Mouse (Mus musculus): Measurements from ENCODE around the gene Plch2. TPM values are rescaled to one million over a fixed set of nuclear protein-coding genes. Genes with fewer than 3 reads are reported as not detected.

Gene Plch2
- polyA plus RNA-seq, 1 experiment from 2014 or later: 1.0 TPM

GRCm38 (mm10) chr4:155012788-155013187, 43.8 kb downstream of the Plch2 start:
- no peak for ATAC-seq (replicated peaks; ENCODE audit: extremely low read depth, insufficient read depth, low FRiP score)
- Histone ChIP-seq H3K27ac (ENCODE audit: low read length) (no peak overlapping the region), H3K9me3 (replicated peaks; ENCODE audit: control insufficient read depth, low read length) (no peaks in the 10 kb centered on the region), H3K36me3 (ENCODE audit: control insufficient read depth, insufficient read depth) (no peaks in the 10 kb centered on the region), H3K4me2 (ENCODE audit: low read depth, low read length) (no peak overlapping the region), H3K9ac (ENCODE audit: low read length) (no peak overlapping the region), H3K4me3 (ENCODE audit: low read length) (no peak overlapping the region), H3K27me3 (ENCODE audit: control insufficient read depth, insufficient read depth, low read length) (peaks cover 7% of the 10 kb centered on the region), H3K4me1 (ENCODE audit: control insufficient read depth, insufficient read depth, low read length) (no peaks in the 10 kb centered on the region)
- WGBS: 2% methylated on average over 4 of the region's 4 CpGs

- H3K27me3 ChIP-seq (ENCODE audit: control insufficient read depth, insufficient read depth, low read length): peaks cover under 1% of the 10 kb centered on the region
- ATAC-seq (replicated peaks; ENCODE audit: extremely low read depth, insufficient read depth, low FRiP score): no peak
- no peaks in the 10 kb centered on the region for H3K36me3 ChIP-seq (ENCODE audit: control insufficient read depth, insufficient read depth)
- no peaks in the 10 kb centered on the region for H3K9me3 ChIP-seq (replicated peaks; ENCODE audit: control insufficient read depth, low read length)
- H3K4me2 ChIP-seq (ENCODE audit: low read depth, low read length): no peak overlapping the region
- H3K4me3 ChIP-seq (ENCODE audit: low read length): no peak overlapping the region
- no peaks in the 10 kb centered on the region for H3K4me1 ChIP-seq (ENCODE audit: control insufficient read depth, insufficient read depth, low read length)
- no peak overlapping the region for H3K27ac ChIP-seq (ENCODE audit: low read length)
- no peak overlapping the region for H3K9ac ChIP-seq (ENCODE audit: low read length)
- WGBS: 56% methylated on average over 2 of the region's 2 CpGs
These were observed 44.5 kb downstream of the Plch2 start for GRCm38 (mm10) chr4:155012115-155012514.

GRCm38 (mm10) chr4:155011312-155012025, 45.1 kb downstream of the Plch2 start:
- ATAC-seq (replicated peaks; ENCODE audit: extremely low read depth, insufficient read depth, low FRiP score): no peak
- Histone ChIP-seq H3K9ac (ENCODE audit: low read length) (no peak overlapping the region), H3K9me3 (replicated peaks; ENCODE audit: control insufficient read depth, low read length) (no peaks in the 10 kb centered on the region), H3K27ac (ENCODE audit: low read length) (no peak overlapping the region), H3K36me3 (ENCODE audit: control insufficient read depth, insufficient read depth) (no peaks in the 10 kb centered on the region), H3K4me2 (ENCODE audit: low read depth, low read length) (no peak overlapping the region), H3K4me3 (ENCODE audit: low read length) (no peak overlapping the region), H3K4me1 (ENCODE audit: control insufficient read depth, insufficient read depth, low read length) (no peaks in the 10 kb centered on the region), H3K27me3 (ENCODE audit: control insufficient read depth, insufficient read depth, low read length) (no peaks in the 10 kb centered on the region; the same call in none of the 2 replicates)
- 65% methylated on average over 8 of the region's 8 CpGs for WGBS

- Histone ChIP-seq H3K4me3 (ENCODE audit: low read length) (no peak overlapping the region), H3K4me1 (ENCODE audit: control insufficient read depth, insufficient read depth, low read length) (no peaks in the 10 kb centered on the region), H3K27me3 (ENCODE audit: control insufficient read depth, insufficient read depth, low read length) (no peaks in the 10 kb centered on the region; the same call in none of the 2 replicates), H3K9me3 (replicated peaks; ENCODE audit: control insufficient read depth, low read length) (no peaks in the 10 kb centered on the region), H3K27ac (ENCODE audit: low read length) (no peak overlapping the region), H3K9ac (ENCODE audit: low read length) (no peak overlapping the region), H3K4me2 (ENCODE audit: low read depth, low read length) (no peak overlapping the region), H3K36me3 (ENCODE audit: control insufficient read depth, insufficient read depth) (no peaks in the 10 kb centered on the region)
- ATAC-seq (replicated peaks; ENCODE audit: extremely low read depth, insufficient read depth, low FRiP score): no peak
- WGBS: 63% methylated on average over 5 of the region's 5 CpGs
These were observed 45.7 kb downstream of the Plch2 start for GRCm38 (mm10) chr4:155010870-155011269.

- Histone ChIP-seq H3K4me2 (ENCODE audit: low read depth, low read length) (no peak overlapping the region), H3K4me3 (ENCODE audit: low read length) (no peak overlapping the region), H3K36me3 (ENCODE audit: control insufficient read depth, insufficient read depth) (no peaks in the 10 kb centered on the region), H3K27me3 (ENCODE audit: control insufficient read depth, insufficient read depth, low read length) (no peaks in the 10 kb centered on the region; the same call in none of the 2 replicates), H3K27ac (ENCODE audit: low read length) (no peak overlapping the region), H3K9ac (ENCODE audit: low read length) (no peak overlapping the region), H3K9me3 (replicated peaks; ENCODE audit: control insufficient read depth, low read length) (no peaks in the 10 kb centered on the region), H3K4me1 (ENCODE audit: control insufficient read depth, insufficient read depth, low read length) (no peaks in the 10 kb centered on the region)
- no peak for ATAC-seq (replicated peaks; ENCODE audit: extremely low read depth, insufficient read depth, low FRiP score)
- WGBS: 69% methylated on average over 3 of the region's 3 CpGs
These were observed 47.4 kb downstream of the Plch2 start for GRCm38 (mm10) chr4:155009216-155009615.

GRCm38 (mm10) chr4:155008075-155008474, 48.5 kb downstream of the Plch2 start:
- Histone ChIP-seq H3K9me3 (replicated peaks; ENCODE audit: control insufficient read depth, low read length) (no peaks in the 10 kb centered on the region), H3K36me3 (ENCODE audit: control insufficient read depth, insufficient read depth) (no peaks in the 10 kb centered on the region), H3K4me3 (ENCODE audit: low read length) (no peak overlapping the region), H3K27me3 (ENCODE audit: control insufficient read depth, insufficient read depth, low read length) (no peaks in the 10 kb centered on the region; the same call in none of the 2 replicates), H3K4me1 (ENCODE audit: control insufficient read depth, insufficient read depth, low read length) (no peaks in the 10 kb centered on the region), H3K9ac (ENCODE audit: low read length) (no peak overlapping the region), H3K27ac (ENCODE audit: low read length) (no peak overlapping the region), H3K4me2 (ENCODE audit: low read depth, low read length) (no peak overlapping the region)
- ATAC-seq (replicated peaks; ENCODE audit: extremely low read depth, insufficient read depth, low FRiP score): no peak

GRCm38 (mm10) chr4:155007641-155008040, 48.9 kb downstream of the Plch2 start:
- ATAC-seq (replicated peaks; ENCODE audit: extremely low read depth, insufficient read depth, low FRiP score): no peak
- no peak overlapping the region for H3K4me3 ChIP-seq (ENCODE audit: low read length)
- WGBS: 76% methylated on average over 3 of the region's 3 CpGs
- H3K4me1 ChIP-seq (ENCODE audit: control insufficient read depth, insufficient read depth, low read length): no peaks in the 10 kb centered on the region
- H3K9ac ChIP-seq (ENCODE audit: low read length): no peak overlapping the region
- H3K27ac ChIP-seq (ENCODE audit: low read length): no peak overlapping the region
- H3K9me3 ChIP-seq (replicated peaks; ENCODE audit: control insufficient read depth, low read length): no peaks in the 10 kb centered on the region
- no peak overlapping the region for H3K4me2 ChIP-seq (ENCODE audit: low read depth, low read length)
- H3K36me3 ChIP-seq (ENCODE audit: control insufficient read depth, insufficient read depth): no peaks in the 10 kb centered on the region
- H3K27me3 ChIP-seq (ENCODE audit: control insufficient read depth, insufficient read depth, low read length): no peaks in the 10 kb centered on the region; the same call in none of the 2 replicates

- no peak overlapping the region for H3K27ac ChIP-seq (ENCODE audit: low read length)
- no peak overlapping the region for H3K9ac ChIP-seq (ENCODE audit: low read length)
- H3K36me3 ChIP-seq (ENCODE audit: control insufficient read depth, insufficient read depth): no peaks in the 10 kb centered on the region
- no peaks in the 10 kb centered on the region for H3K9me3 ChIP-seq (replicated peaks; ENCODE audit: control insufficient read depth, low read length)
- no peaks in the 10 kb centered on the region for H3K4me1 ChIP-seq (ENCODE audit: control insufficient read depth, insufficient read depth, low read length)
- no peak overlapping the region for H3K4me3 ChIP-seq (ENCODE audit: low read length)
- ATAC-seq (replicated peaks; ENCODE audit: extremely low read depth, insufficient read depth, low FRiP score): no peak
- H3K27me3 ChIP-seq (ENCODE audit: control insufficient read depth, insufficient read depth, low read length): no peaks in the 10 kb centered on the region; the same call in none of the 2 replicates
- WGBS: 52% methylated on average over 10 of the region's 10 CpGs
- no peak overlapping the region for H3K4me2 ChIP-seq (ENCODE audit: low read depth, low read length)
These were observed 50.3 kb downstream of the Plch2 start for GRCm38 (mm10) chr4:155006296-155006695.

GRCm38 (mm10) chr4:155005278-155005677, 51.3 kb downstream of the Plch2 start:
- no peak for ATAC-seq (replicated peaks; ENCODE audit: extremely low read depth, insufficient read depth, low FRiP score)
- WGBS: 66% methylated on average over 3 of the region's 3 CpGs

More at GRCm38 (mm10) chr4:155005278-155005677, 51.3 kb downstream of the Plch2 start:
- Histone ChIP-seq H3K9ac (ENCODE audit: low read length) (no peak overlapping the region), H3K4me1 (ENCODE audit: control insufficient read depth, insufficient read depth, low read length) (no peaks in the 10 kb centered on the region), H3K9me3 (replicated peaks; ENCODE audit: control insufficient read depth, low read length) (no peaks in the 10 kb centered on the region), H3K27ac (ENCODE audit: low read length) (no peak overlapping the region), H3K27me3 (ENCODE audit: control insufficient read depth, insufficient read depth, low read length) (no peaks in the 10 kb centered on the region; the same call in 1 of the 2 replicates), H3K36me3 (ENCODE audit: control insufficient read depth, insufficient read depth) (no peaks in the 10 kb centered on the region), H3K4me3 (ENCODE audit: low read length) (no peak overlapping the region), H3K4me2 (ENCODE audit: low read depth, low read length) (no peak overlapping the region)
